Mouse (Mus musculus): ENCODE measurements around the gene Bhmt2. TPM values are rescaled to one million over a fixed set of nuclear protein-coding genes. Genes with fewer than 3 reads are reported as not detected.

Bhmt2 gene
- polyA plus RNA-seq, 1 experiment from 2014 or later, result 0.07 TPM

Other genes with a start within 250 kb of the Bhmt2 start
- gene Jmy, start 174.5 kb downstream of the Bhmt2 start, polyA plus RNA-seq (2015; fragmentation: Nextera tagmentation; extraction: Ambion mirVana), result 6.1 and 6.5 TPM in 2 replicates
- gene Bhmt, start 36.3 kb downstream of the Bhmt2 start, polyA plus RNA-seq (2015; fragmentation: Nextera tagmentation; extraction: Ambion mirVana), result not detected in 2 replicates
- gene Dmgdh, start 131 bp upstream of the Bhmt2 start, polyA plus RNA-seq (2015; fragmentation: Nextera tagmentation; extraction: Ambion mirVana), result 0.11 TPM in 1 of 2 replicates, not detected in the other
- 7.0 and 8.0 TPM in 2 replicates for gene Arsb, start 97.3 kb upstream of the Bhmt2 start, polyA plus RNA-seq (2015; fragmentation: Nextera tagmentation; extraction: Ambion mirVana)

All from neural tube, embryonic 13.5 days (tissue).